Mouse (Mus musculus) thymus, adult 2 months (tissue): ENCODE data around the gene Slc35b1. TPM values are rescaled to one million over a fixed set of nuclear protein-coding genes. Genes with fewer than 3 reads are reported as not detected.

Experiments used
- DNase-seq: peaks from one replicate; pipeline ENCODE4 v3.0.0; 2021
- H3K27ac ChIP-seq: fragments of 200-500 bp; 2 replicates; pipeline ENCODE4 v1.5.1; 2012; ENCODE audit warnings: low read length, control low read depth; ENCODE audit not compliant: control insufficient read depth, insufficient read depth
- H3K27me3 ChIP-seq: fragments of 200-500 bp; 2 replicates; pipeline ENCODE4 v1.6.1; 2012; ENCODE audit warnings: mild to moderate bottlenecking, low read length, moderate library complexity, mixed read lengths; ENCODE audit not compliant: control insufficient read depth, insufficient read depth
- H3K36me3 ChIP-seq: fragments of 200-500 bp; 2 replicates; pipeline ENCODE4 v1.6.1; 2012; ENCODE audit warnings: mild to moderate bottlenecking, low read length, moderate library complexity; ENCODE audit not compliant: control insufficient read depth, insufficient read depth
- H3K4me1 ChIP-seq: fragments of 200-500 bp; replicated peaks from 2 replicates; pipeline ENCODE4 v1.6.1; 2012; ENCODE audit warnings: low read length; ENCODE audit not compliant: control insufficient read depth, insufficient read depth
- H3K4me3 ChIP-seq: fragments of 200-500 bp; 2 replicates; pipeline ENCODE4 v1.5.1; 2012; ENCODE audit warnings: mild to moderate bottlenecking, low read length, control low read depth, moderate library complexity; ENCODE audit not compliant: control insufficient read depth, insufficient read depth
- CTCF ChIP-seq: fragments of 200-500 bp; IDR thresholded peaks from 2 replicates; pipeline ENCODE4 v1.5.1; 2012; ENCODE audit warnings: mild to moderate bottlenecking, control low read depth, low read length, moderate library complexity, borderline replicate concordance; ENCODE audit not compliant: control insufficient read depth, poor library complexity, insufficient read depth; ENCODE audit errors: extremely low read depth
- POLR2A ChIP-seq: fragments of 200-500 bp; IDR thresholded peaks from 2 replicates; pipeline ENCODE4 v1.6.1; 2012; ENCODE audit warnings: mild to moderate bottlenecking, low read length, control low read depth, moderate library complexity; ENCODE audit not compliant: control insufficient read depth, poor library complexity, insufficient read depth; ENCODE audit errors: extremely low read depth
- WGBS: fragments of 180-500 bp; shearing (Covaris S2); methylation state at CpG from one replicate; pipeline ENCODE4 v1.1.7; 2018; 5-methylcytosine and 5-hydroxymethylcytosine counted together
- polyA plus RNA-seq: library from polyadenylated mRNA; depleted of rRNA; stranded (reverse); fragments of >200 nt; gene quantifications from 2 replicates; pipeline ENCODE4 v1.2.3, GENCODE M21; 2012

Slc35b1 gene
- polyA plus RNA-seq, 1 experiment: 107 TPM

DNA sequence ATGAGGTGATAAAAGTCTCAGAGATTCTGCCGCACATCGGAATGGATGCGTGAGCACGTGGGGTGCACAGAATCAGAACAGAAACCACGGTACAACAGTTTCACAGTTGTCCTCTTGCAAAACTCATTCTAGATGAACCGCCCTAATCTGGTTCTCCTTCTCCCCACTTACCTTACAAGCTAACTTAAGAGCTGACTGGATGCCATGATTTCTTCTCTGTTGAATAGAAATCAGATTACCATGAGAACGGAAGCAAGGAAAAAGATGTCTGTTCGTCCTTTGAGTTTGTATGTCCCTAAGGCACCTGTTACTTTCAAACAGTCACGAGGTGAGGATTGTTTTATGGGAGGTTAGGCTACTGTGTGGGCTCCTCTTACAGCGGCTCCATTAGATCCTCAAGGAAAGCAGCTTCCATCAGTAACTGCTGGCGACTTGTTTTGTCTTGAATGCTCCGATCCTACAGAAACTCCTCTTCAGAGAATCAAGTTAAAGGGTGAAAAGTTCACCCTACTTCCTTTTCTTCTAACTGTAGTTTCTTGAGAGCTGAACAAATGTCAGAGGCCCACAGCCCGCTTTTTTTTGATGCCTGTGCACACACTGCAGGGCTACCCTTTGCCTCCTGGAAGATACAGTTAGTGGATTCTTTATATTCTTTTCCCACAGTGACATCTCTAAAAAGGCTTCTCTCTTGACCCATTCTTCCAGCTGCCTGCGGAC lies 30.1 kb upstream of the Slc35b1 start:
- DNase-seq: peak; percentile 40
- H3K36me3 ChIP-seq: peaks cover 2% of the 10 kb centered on the region; the same call in 1 of the 2 replicates
- no peaks in the 10 kb centered on the region for H3K27me3 ChIP-seq
- peak overlapping the region; percentile 10 for H3K4me3 ChIP-seq
- TF ChIP-seq POLR2A (no peak), CTCF (no peak)
- peak overlapping the region; percentile 95 for H3K27ac ChIP-seq
- 17% methylated on average over 14 of the region's 14 CpGs for WGBS
- peaks cover 67% of the 10 kb centered on the region for H3K4me1 ChIP-seq

DNA sequence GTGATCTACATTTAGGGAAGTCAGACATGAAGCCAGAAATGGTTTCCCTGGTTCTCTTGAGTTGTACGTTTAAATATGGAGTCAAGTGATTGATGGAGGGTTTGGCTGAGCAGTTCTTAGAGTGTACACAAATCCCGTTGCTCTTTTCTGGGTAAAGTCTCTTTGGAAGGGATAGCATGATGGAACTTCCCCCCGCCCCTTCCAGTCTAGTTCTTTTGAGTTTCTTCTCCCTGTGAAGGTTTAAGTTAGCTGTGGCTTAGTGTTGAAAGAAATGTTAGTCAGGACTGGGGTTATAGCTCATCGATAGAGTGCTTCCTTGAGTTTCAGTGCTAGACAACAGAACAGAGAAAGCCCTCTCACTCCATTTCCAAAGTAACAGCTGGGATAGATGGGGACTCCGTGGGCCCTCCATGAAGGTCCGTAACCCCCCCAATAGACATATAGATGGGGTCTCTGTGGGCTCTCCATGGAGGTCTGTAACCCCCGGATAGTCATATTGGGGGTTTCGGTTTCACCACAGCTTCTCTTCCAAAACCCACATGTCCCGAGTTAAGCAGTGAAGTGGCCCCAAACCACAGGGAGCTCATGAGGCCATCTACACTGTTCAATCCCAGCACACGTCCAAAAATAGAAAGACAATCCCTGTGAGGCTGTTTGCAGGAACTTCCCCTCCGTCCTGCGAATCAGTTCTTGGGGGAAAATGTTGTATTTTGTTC lies 29.4 kb upstream of the Slc35b1 start:
- no peak for DNase-seq
- WGBS: 19% methylated on average over 12 of the region's 12 CpGs
- Histone ChIP-seq H3K36me3 (no peaks in the 10 kb centered on the region; the same call in 1 of the 2 replicates), H3K4me3 (peak overlapping the region; percentile 51), H3K4me1 (peaks cover 68% of the 10 kb centered on the region), H3K27ac (peak overlapping the region; percentile 95), H3K27me3 (no peaks in the 10 kb centered on the region)
- no peak for TF ChIP-seq POLR2A
- TF ChIP-seq CTCF: no peak

- 19% methylated on average over 5 of the region's 5 CpGs for WGBS
- Histone ChIP-seq H3K4me3 (peak overlapping the region; percentile 51), H3K27me3 (no peaks in the 10 kb centered on the region), H3K27ac (peak overlapping the region; percentile 95), H3K36me3 (no peaks in the 10 kb centered on the region; the same call in 1 of the 2 replicates), H3K4me1 (peaks cover 63% of the 10 kb centered on the region)
- TF ChIP-seq POLR2A (peak; percentile 24; the same call in 1 of the 2 replicates), CTCF (no peak)
- peak; percentile 45 for DNase-seq
Measured at GRCm38 (mm10) chr11:95355661-95356011, 28.9 kb upstream of the Slc35b1 start.

DNA sequence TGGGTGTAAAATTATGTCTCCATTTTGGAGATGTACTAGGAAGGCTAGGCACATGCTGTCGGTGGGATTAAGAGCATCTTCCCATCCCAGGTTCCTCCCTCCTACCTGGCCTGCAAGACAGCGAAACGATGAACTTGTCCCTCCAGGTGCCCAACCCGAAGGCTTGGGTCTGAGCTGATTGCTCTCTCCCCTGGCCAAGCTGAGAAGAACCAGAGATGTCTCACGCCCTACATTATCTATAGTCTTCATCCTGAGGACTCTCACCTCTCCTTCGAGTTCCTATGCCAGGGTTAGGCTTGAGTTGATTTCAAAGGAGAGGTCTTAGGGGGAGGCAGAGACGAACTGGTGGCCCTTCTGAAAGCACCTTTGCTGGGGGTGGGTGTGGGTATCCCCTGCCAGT lies 28.5 kb upstream of the Slc35b1 start:
- no peak for DNase-seq
- peak overlapping the region; percentile 95 for H3K27ac ChIP-seq
- H3K27me3 ChIP-seq: no peaks in the 10 kb centered on the region
- H3K36me3 ChIP-seq: no peaks in the 10 kb centered on the region; the same call in 1 of the 2 replicates
- 54% methylated on average over 7 of the region's 7 CpGs for WGBS
- TF ChIP-seq POLR2A: no peak
- no peak for TF ChIP-seq CTCF
- H3K4me1 ChIP-seq: peaks cover 59% of the 10 kb centered on the region
- H3K4me3 ChIP-seq: peak overlapping the region; percentile 51

DNA sequence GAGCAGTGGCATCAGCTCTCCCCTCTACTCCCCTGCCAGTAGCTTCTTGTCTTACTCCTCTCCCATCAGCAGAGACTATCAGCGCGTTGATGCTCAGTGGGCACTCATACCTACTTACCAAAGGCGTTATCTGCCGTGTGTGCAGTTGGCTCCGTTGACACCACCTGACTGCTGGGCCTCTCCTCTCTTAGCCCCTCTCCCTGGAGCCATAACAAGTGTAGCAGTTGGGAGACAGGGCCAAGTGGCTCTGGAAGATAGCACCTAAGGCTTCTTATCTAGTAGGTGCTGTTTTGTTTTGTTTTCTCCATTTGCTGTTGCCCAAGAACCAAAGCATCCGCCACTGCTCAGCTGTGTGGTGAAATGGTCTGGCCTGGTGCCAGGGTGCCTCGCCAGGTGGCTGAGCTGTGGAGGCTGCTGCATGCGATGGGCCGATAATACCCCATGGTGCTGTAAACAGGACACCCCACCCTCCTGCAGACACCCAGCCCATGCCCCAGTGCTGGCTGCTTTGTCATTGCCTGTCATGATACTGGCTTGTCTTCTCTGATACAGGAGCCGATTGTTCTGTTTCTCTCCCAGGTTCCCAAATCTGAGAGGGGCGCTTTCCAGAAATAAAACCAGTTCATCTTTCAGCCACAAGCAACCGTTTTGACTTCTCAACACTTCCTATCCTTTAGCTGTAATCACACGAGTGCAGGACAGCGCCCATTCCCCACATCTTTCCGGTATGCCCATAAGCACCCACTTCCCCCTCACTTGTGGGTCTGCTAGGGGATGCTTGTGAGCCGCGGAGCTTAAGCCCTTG lies 27.8 kb upstream of the Slc35b1 start:
- no peaks in the 10 kb centered on the region for H3K27me3 ChIP-seq
- TF ChIP-seq CTCF: no peak
- peak overlapping the region; percentile 95 for H3K27ac ChIP-seq
- no peaks in the 10 kb centered on the region; the same call in 1 of the 2 replicates for H3K36me3 ChIP-seq
- DNase-seq: peak; percentile 90
- H3K4me1 ChIP-seq: peaks cover 55% of the 10 kb centered on the region
- peak overlapping the region; percentile 51 for H3K4me3 ChIP-seq
- 7% methylated on average over 17 of the region's 17 CpGs for WGBS

DNA sequence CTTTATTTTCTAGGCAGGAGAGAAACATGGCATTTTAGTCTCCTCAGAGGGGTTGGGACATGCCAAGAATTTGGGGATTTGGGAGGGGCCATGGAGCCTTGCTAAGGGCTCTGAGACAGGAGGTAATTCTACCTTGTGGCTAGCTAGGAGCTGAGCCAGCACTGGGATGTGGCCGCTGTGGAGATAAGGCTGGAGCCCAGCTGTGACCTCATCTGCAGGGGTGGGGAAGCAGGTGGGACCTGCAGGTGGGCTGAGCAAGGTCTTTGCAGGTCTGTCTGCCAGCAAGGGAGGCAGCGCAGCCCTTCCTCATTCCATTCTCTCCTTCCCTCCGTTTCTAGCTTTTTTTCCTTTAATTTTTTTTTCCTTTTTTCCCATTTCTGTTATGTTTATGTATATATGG lies 26.2 kb upstream of the Slc35b1 start:
- no peaks in the 10 kb centered on the region for H3K27me3 ChIP-seq
- peak overlapping the region; percentile 95 for H3K27ac ChIP-seq
- TF ChIP-seq POLR2A: no peak
- no peak for TF ChIP-seq CTCF
- DNase-seq: peak; percentile 61
- H3K36me3 ChIP-seq: no peaks in the 10 kb centered on the region
- peaks cover 45% of the 10 kb centered on the region for H3K4me1 ChIP-seq
- no peak overlapping the region for H3K4me3 ChIP-seq
- 24% methylated on average over 3 of the region's 3 CpGs for WGBS
